Mouse (Mus musculus) megakaryocyte, embryonic 14.5 days (primary cell): ENCODE data around the gene Plet1. TPM values are rescaled to one million over a fixed set of nuclear protein-coding genes. Genes with fewer than 3 reads are reported as not detected.

Experiments used
- H3K27me3 ChIP-seq: replicated peaks from 2 replicates; pipeline ENCODE3; 2012; ENCODE audit warnings: inconsistent platforms
- H3K36me3 ChIP-seq: replicated peaks from 2 replicates; pipeline ENCODE3; 2012; ENCODE audit warnings: low read length, inconsistent platforms, mixed read lengths
- H3K4me1 ChIP-seq: 2 replicates; pipeline ENCODE4 v1.6.1; 2012; ENCODE audit warnings: inconsistent platforms
- H3K4me3 ChIP-seq: replicated peaks from 2 replicates; pipeline ENCODE3; 2012; ENCODE audit warnings: moderate library complexity, mild to moderate bottlenecking, inconsistent platforms
- H3K9me3 ChIP-seq: 2 replicates; pipeline ENCODE4 v1.6.1; 2012; ENCODE audit warnings: inconsistent platforms
- FLI1 ChIP-seq: IDR thresholded peaks from 2 replicates; pipeline ENCODE4 v1.6.1; 2012; ENCODE audit warnings: low read length, inconsistent platforms, mixed read lengths
- GATA1 ChIP-seq: IDR thresholded peaks from 3 replicates; pipeline ENCODE4 v1.6.1; 2012; ENCODE audit warnings: mixed read lengths, low read length, inconsistent platforms, borderline replicate concordance
- polyA plus RNA-seq: library from polyadenylated mRNA; stranded (reverse); fragments of >175 nt; gene quantifications from 2 replicates; pipeline ENCODE4 v1.2.3, GENCODE M21; 2012; ENCODE audit warnings: low replicate concordance; ENCODE audit not compliant: insufficient read depth

Plet1 gene
- polyA plus RNA-seq, 1 experiment: not detected

DNA sequence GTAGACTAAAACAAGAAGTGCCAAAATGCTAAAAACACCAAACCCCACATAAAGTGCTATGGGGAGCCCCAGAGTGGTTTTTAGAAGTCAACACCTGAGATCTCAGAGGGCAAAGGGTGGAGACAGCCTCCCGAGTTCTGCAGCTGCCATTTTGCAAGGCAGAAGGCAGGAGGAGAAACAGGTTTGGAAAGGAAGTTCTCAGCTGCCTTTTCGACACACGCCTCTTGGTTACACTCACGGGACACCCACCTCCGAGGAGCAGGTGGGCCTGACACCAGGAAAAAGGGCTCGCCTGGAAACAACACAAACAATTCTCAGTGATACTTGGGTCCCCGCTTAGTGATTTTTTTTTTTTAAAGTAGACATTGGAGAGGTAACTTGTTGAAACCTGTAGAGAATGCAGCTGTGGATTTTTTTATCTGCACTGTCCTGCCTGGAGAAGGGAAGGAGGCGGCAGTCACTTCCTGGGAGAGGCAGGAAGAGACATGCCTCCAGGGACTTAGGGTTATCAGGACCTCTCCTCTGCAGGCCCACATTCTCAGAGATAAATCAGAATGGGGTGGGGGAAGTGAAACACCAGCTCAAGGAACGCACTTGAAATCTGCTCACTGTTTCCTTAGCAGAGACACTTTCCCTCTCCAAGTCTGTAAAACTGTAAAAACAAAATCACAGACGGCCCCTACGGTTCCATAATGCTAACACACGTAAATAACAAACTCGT is 23.0 kb upstream of the Plet1 start:
- H3K4me1 ChIP-seq: peaks cover 30% of the 10 kb centered on the region

DNA sequence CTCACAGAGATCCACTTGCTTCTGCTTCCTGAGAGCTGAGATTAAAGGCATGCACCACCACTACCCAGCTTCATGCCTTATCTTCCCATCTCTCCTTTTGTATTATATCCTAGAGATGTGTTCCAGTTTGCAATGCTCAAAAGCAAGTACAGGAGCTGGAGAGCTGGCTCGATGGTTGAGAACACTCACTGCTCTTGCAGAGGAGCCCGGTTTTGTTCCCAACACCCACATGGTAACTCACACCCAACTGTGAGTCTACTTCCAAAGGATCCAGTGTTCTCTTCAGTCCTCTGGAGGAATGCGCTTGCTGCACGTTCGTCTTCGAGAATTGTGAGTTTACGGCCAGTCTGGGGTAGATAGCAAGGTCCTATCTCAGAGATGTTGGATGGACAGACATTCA is 19.0 kb upstream of the Plet1 start:
- H3K4me3 ChIP-seq: no peak overlapping the region
- TF ChIP-seq GATA1 (no peak), FLI1 (no peak)
- peaks cover 42% of the 10 kb centered on the region for H3K4me1 ChIP-seq

More for the DNA sequence above, 23.0 kb upstream of the Plet1 start:
- Histone ChIP-seq H3K36me3 (no peaks in the 10 kb centered on the region), H3K27me3 (peaks cover 15% of the 10 kb centered on the region), H3K9me3 (no peaks in the 10 kb centered on the region), H3K4me3 (no peak overlapping the region)
- no peak for TF ChIP-seq GATA1
- TF ChIP-seq FLI1: no peak

DNA sequence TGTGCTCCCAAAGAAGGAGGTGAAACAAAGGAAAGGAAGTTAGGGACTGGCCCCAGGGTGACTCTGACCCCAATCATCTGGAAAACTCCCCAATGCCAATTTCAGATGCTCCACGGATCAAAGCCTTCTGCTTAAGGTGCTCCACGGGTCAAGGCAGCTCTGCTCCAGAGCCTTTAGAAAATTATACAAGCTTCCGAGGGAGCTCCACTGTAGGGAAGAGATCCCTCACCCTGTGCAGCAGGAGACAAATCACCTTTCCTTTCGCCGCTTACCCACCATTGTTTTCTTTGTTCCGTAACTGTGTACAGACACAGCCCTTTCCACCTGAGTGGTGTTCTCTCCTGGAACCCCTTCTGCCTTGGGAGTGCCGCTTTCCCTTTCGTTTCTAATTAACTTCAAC is 18.6 kb upstream of the Plet1 start:
- Histone ChIP-seq H3K9me3 (no peaks in the 10 kb centered on the region), H3K36me3 (no peaks in the 10 kb centered on the region), H3K4me1 (peaks cover 37% of the 10 kb centered on the region), H3K27me3 (peaks cover 36% of the 10 kb centered on the region), H3K4me3 (no peak overlapping the region)
- TF ChIP-seq FLI1 (no peak), GATA1 (no peak)

More for the DNA sequence above, 19.0 kb upstream of the Plet1 start:
- H3K36me3 ChIP-seq: no peaks in the 10 kb centered on the region
- H3K27me3 ChIP-seq: peaks cover 36% of the 10 kb centered on the region
- H3K9me3 ChIP-seq: no peaks in the 10 kb centered on the region

DNA sequence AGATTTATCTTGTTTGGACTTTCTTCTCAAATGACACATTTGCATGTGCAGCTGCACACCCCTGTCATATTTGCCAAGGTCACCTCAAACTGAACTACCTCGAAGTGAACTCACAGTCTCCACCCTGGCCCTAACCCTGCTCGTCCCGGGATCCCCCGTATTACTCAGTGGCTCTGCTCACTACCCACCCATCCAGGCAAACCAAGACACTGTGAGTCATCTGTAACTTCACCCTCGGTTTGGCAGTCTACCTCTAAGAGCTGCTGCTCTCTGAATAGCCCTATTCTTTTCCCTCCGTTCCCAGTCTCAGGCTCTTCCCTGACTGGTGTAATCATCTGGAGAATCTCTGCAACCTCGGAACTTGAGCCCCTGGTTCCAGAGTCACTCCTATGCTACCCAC is 17.7 kb upstream of the Plet1 start:
- Histone ChIP-seq H3K36me3 (no peaks in the 10 kb centered on the region), H3K9me3 (no peaks in the 10 kb centered on the region), H3K4me3 (no peak overlapping the region), H3K27me3 (peaks cover 36% of the 10 kb centered on the region), H3K4me1 (peaks cover 28% of the 10 kb centered on the region)
- TF ChIP-seq GATA1 (no peak), FLI1 (no peak)

DNA sequence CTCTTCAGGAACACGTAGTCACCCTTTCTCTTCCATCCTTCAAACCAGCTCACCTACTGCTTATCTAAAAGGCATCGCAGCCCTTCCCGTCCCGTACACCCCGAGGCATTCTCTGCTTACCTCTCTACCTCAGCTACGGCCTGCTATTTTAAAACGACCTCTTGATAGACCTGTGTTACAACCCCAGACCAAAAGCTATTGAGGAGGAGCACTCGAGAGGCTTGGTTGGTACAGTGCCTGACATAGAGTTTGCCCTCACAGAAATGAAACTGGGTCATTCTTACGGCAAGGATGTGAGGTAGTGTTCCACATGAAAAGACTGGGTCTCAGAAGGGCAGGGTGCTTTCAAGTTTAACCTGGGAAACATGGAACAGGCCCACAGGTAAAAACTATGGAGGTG is 17.1 kb upstream of the Plet1 start:
- H3K4me1 ChIP-seq: peaks cover 26% of the 10 kb centered on the region

DNA sequence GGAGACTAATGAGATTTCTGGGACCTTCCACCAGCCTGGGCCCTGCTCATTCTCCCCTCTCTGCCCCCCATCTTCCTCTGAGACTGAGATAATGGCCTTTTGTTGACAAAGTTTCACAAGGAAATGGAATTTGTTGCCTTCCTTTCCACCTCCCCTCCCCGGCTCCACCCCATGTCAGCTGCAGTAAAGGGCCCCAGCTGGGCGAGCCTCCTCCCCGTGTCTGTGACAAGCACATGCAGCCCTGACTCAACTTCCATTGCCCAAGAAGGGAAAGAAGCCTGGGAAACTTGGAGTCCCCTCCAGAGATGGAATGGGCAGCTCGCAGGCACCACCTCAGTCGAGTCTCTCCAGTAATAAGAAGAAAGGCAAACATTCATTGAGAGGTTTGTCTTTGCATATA is 15.5 kb upstream of the Plet1 start:
- no peaks in the 10 kb centered on the region for H3K9me3 ChIP-seq
- peaks cover 45% of the 10 kb centered on the region for H3K27me3 ChIP-seq
- TF ChIP-seq FLI1 (no peak), GATA1 (no peak)
- H3K4me3 ChIP-seq: no peak overlapping the region
- H3K4me1 ChIP-seq: peaks cover 28% of the 10 kb centered on the region
- H3K36me3 ChIP-seq: no peaks in the 10 kb centered on the region

More for the DNA sequence above, 17.1 kb upstream of the Plet1 start:
- no peaks in the 10 kb centered on the region for H3K9me3 ChIP-seq
- TF ChIP-seq GATA1 (no peak), FLI1 (no peak)
- H3K36me3 ChIP-seq: no peaks in the 10 kb centered on the region
- H3K27me3 ChIP-seq: peaks cover 39% of the 10 kb centered on the region
- no peak overlapping the region for H3K4me3 ChIP-seq

DNA sequence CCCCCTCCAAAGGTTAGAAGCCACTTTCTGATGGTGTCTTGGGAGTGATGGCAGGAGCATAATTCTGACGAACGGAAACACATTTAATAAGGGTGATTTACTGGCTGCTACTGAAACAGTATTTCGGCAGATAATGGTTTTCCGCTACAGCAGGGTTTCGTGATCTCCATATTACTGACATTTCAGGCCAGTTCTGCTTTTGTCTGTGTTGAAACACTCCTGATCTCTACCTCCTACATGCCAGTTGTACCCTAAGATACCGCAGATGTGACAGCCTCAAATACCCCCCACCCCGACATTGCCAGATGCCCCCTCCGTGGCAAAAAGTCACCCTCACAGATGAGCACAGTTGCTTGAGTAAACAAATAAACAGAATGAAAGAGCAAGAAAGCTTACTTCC is 14.8 kb upstream of the Plet1 start:
- no peak overlapping the region for H3K4me3 ChIP-seq
- H3K27me3 ChIP-seq: peaks cover 49% of the 10 kb centered on the region
- H3K4me1 ChIP-seq: peaks cover 28% of the 10 kb centered on the region
- TF ChIP-seq GATA1 (no peak), FLI1 (no peak)
- H3K36me3 ChIP-seq: no peaks in the 10 kb centered on the region
- no peaks in the 10 kb centered on the region for H3K9me3 ChIP-seq

DNA sequence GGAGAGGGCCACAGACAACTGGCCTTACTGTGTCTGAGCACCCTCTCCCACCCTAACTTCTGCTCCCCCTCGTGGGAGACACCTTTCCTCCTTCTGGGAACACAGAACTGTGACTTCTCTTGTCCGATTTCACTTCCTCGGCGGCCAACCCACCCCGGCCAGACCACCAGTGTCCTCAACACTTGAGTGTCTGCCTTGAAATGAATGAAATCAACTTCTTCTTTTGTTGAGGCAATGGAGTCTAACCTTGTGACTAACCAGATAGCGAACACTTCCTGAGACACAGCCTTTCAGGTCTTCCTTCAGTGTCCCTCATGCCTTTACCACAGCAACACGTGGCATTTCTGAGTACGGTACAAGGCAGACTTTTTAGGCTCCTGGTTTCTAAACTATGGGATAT is 11.6 kb upstream of the Plet1 start:
- TF ChIP-seq GATA1 (no peak), FLI1 (no peak)

DNA sequence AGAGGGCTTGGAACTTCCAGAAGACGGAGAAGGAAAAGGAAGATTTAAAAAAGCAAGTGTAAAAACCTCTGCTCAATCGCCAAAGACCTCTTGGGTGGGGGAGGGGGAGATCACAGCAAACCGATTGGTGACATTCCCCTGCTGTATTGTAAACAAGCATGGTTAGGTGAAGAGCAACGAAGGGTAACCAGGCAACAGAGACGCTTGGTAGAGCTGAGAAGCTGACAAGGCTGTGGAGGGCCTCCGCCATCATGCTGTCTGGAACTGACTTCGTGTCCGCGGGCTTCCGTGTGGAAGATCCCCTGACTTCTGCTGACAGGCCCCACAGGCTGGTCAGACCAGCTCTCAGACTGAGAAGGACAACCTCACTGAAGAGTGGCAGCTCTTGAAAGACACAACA is 8.8 kb upstream of the Plet1 start:
- no peak for TF ChIP-seq FLI1
- TF ChIP-seq GATA1: no peak
- Histone ChIP-seq H3K27me3 (peaks cover 17% of the 10 kb centered on the region), H3K9me3 (no peaks in the 10 kb centered on the region), H3K36me3 (no peaks in the 10 kb centered on the region), H3K4me1 (peaks cover 13% of the 10 kb centered on the region), H3K4me3 (no peak overlapping the region)

More for the DNA sequence above, 11.6 kb upstream of the Plet1 start:
- peaks cover 30% of the 10 kb centered on the region for H3K27me3 ChIP-seq
- no peaks in the 10 kb centered on the region for H3K9me3 ChIP-seq
- H3K4me1 ChIP-seq: peaks cover 24% of the 10 kb centered on the region
- no peak overlapping the region for H3K4me3 ChIP-seq
- H3K36me3 ChIP-seq: no peaks in the 10 kb centered on the region

DNA sequence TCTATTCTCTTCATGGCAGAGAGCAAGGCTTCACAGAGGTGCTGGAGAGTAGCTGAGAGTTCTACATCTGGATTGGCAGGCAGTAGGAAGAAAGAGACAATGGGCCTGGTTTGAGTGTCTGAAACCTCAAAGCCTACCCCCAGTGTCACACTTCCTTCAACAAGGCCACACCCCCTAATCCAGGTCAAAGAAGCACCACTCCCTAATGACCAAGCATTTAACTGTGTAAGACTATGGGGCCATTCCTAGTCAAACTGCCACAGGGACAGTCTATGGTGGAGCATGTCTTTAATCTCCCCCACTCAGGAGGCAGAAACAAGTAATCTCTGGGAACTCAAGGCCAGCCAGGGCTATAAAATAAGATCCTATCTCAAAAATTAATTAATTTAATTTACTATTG is 3.5 kb upstream of the Plet1 start:
- Histone ChIP-seq H3K27me3 (no peaks in the 10 kb centered on the region), H3K4me1 (peaks cover 21% of the 10 kb centered on the region), H3K36me3 (no peaks in the 10 kb centered on the region), H3K9me3 (no peaks in the 10 kb centered on the region), H3K4me3 (no peak overlapping the region)
- no peak for TF ChIP-seq FLI1
- TF ChIP-seq GATA1: no peak
